Mouse (Mus musculus) adrenal gland, postnatal 14 days (tissue): ENCODE results near the gene Kcnmb1. TPM values are rescaled to one million over a fixed set of nuclear protein-coding genes. Genes with fewer than 3 reads are reported as not detected.

Experiments
- DNase-seq: peaks from one replicate; pipeline ENCODE4 v3.0.0; 2021; ENCODE audit warnings: mixed read lengths
- total RNA-seq: library from RNA; stranded (reverse); gene quantifications from 2 replicates; pipeline ENCODE4 v1.2.3, GENCODE M21; 2021

Gene Kcnmb1
- total RNA-seq, 1 experiment from 2014 or later: 0.11 TPM

DNA sequence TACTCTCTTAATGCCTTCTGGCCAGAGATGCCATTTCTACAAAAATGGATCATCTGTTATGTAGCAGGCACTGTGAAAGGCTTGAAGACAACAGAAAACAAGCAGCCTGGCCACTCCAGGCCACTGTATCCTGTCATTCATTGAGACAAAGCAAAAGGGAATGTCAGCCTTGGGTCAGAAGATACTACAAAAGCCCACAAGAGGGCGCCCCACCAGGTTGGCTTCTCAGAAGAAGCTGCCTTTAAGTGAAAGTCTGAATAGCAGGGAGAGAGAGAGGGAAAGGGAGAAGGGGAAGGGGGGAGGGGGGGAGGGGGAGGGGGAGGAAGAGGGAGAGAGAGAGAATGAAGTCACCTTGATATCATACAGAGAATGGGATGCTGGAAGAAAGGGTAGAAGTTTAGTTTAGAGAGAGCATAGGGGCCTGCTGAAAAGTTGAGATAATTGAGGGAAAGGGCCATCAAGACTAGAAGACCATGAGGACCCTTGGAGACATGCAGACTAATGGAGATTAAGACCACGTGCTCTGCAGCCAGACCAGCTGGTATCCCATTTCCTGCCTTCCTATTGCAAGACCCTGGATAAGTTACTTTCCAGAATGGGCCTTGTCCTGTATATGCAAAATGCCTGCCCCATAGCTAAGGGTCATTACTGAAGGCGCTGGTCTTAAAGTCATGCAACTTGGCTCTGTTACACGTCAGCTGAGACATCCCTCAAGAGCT lies 18.6 kb upstream of the Kcnmb1 start:
- DNase-seq: peak; percentile 28

DNA sequence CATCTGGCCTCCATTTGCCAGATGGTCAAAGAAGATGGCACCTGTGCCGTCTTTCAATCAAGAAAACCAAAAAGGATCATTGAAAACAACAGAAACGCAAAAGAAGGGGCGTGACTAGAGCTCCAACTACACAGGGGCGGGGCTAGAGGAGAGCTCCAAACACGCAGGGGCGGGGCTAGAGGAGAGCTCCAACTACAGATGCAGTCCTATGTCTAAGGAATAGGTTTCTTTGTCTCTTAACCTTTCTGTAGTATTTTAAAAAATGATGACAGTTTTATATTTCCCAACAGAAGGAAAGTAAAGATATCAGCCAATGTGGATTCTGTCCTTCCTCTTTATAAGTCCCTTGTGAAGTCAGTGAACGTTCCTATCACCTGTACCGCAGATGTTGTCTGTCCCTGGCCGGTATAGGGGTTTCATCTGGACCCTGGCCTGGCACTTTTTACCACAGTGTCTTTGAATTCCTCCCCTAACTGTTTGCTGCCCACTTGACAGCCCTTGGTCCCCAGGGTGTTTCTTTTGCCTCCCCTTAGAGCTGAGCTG lies 18.0 kb upstream of the Kcnmb1 start:
- DNase-seq: no peak

DNA sequence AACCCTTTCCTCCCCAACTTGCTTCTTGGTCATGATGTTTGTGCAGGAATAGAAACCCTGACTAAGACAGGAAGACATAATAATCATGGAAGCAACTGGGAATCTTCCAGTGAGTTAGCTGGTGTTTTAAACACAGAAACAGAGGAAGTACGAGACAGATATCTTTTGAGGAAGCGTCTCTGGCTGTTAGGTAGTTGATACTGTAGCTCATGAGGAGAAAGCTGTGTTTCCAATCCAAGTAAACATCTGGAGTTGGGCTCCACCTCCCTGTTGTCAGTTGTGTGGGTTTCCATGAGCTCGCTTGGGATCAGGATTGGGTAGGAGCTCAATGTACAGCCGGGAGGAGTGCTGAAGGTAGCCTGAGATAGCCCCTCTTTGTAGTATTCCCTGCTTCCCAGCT lies 16.3 kb upstream of the Kcnmb1 start:
- DNase-seq: no peak

DNA sequence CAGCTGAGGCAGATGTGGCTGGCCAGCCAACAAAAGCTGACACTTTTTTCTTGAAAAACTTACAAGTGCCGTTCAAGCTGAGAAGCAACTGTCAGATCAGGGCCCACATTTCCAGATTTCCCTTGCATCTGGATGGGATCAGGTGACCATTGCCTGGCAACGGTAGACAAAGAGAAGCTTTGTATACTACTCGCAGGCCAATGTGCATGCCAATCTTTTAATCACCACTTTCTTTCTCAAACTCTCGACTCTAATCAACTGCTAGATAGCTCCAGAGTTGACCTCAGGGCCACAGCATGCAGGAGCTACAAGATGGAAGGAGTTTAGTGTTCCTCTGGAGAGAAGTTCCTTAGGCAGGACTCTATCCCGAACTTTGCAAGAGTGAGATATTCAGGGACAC lies 11.7 kb upstream of the Kcnmb1 start:
- no peak for DNase-seq

DNA sequence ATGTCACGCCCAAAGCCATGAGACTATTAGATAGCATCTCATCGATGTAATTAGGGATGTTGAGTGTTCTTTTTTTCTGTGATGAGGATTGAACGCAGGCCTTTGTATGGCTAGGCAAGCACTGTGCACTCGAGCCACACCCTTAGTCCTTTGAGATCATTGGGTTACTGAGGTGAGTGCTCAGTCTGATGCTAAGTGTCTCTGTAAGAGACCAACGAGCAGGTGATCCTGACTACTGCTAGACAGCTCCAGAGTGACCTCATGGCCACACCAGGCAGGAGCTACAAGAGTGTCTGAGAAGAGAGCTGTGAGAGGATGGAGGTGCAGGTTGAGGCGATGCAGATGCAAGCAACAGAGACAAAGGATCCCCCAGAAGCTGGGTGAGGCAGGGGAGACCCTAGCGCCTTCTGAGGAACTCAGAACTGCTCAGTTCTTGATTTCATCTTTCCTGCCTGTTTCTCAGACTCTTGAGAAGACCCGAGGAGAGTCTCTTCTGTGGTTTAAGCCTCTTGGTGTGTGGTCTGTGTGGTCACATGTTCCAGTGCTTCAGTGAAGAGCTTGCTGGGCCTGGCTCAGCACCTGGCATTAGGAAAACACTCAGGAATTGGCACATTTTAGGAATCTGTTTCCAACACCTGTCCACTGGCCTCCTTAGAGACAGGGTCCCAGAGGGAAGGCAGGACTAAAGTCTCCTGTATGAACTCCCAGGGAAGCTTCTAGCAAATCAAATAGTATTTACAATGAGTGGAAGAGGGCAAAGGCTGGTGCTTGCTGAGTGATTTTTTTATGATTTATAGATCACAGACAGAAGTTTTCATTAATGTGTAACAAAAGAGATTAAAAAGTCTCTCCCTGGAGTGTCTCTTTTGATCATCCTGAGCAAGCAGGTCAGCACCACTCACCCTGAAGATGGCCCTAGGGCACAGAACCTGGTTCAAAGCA lies 10.9 kb upstream of the Kcnmb1 start:
- no peak for DNase-seq

DNA sequence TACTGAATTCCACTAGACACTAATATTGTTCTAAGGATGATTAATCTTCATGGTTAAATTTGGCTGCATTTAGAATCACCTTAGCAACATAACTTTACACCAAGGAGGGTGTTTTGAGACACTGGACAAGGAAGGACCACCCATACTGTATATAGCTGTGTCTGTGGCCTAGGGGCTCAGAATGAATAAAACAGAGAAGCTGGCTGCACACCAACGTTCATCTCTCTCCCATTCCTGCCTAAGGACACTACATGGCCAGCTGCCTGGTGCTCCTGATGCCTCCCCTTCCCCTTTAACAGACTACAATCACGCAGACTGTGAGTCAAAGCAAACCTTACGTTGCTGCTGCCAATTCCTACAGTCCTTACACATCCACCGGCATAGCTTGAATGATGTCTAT lies 6.8 kb upstream of the Kcnmb1 start:
- DNase-seq: no peak

DNA sequence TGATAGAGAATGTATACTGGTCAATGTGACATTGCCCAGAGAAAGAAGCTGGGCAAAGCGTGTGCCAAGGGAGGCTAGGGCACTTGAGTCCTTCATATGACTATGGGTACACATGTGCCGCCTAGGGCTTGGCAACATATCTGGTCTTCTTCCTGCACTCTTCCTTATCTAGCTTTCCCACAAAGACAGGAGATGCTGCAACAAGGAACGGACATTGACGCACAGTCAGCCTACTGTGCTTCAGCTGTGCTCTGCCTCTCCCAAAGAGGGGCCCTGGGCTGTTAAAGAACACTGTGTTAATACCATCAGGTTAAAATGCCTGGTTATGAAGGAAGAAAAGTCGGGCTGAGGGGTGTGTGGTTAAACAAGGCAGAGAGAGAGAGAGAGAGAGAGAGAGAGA lies 6.2 kb upstream of the Kcnmb1 start:
- no peak for DNase-seq

DNA sequence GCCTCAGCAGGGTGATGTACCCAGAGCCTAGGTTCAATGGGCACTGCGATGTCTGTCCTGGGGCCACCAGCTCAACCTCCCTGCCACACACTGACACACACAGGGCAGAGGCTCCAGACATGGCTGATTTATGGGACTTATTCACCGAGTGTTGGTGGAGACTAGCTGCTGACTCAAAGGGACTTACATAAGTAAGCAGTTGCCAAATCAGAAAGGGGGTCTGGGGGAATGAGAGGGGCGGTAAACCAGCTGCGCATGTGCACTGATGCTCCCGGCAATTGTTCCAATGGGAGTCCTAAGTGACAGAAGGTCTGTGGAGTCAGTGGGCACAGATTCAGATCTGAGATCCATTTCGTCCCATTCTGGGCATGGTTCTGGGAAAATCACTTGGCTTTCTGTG lies 5.2 kb upstream of the Kcnmb1 start:
- no peak for DNase-seq

DNA sequence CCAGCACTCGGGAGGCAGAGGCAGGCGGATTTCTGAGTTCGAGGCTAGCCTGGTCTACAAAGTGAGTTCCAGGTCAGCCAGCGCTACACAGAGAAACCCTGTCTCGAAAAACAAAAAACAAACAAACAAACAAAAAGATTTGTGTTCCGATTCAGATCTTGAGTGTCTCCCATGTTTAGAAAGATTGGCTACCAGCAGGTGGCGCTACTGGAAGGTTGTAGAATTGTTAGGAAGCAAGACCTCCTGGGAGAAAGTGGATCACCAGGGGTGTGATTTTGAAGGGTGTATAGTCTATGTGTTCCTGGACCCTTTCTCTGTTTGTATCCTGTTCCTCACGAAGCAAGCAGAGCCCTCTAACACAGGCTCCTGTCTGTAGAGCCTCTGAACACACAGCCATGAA lies 4.1 kb upstream of the Kcnmb1 start:
- DNase-seq: peak; percentile 46

DNA sequence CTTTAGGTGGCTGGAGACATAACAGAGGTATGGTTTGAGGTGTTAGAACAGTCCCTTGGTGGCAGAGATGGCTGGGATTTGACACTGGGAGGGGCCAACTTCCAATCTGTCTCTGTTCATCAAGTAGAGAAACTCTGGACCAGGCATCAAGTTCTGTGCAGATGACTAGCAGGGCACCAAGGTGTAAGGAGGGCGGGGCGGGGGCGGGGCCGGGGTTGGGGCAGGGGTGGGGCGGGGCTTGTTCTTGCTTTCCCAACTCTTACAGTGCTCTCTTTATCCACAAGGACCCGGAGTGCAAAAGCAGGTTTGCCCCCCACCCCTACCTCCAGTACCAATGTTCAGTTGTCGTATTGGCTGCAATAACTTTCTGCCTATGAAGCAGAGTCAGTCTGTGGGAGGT lies 635 bp upstream of the Kcnmb1 start:
- DNase-seq: no peak

DNA sequence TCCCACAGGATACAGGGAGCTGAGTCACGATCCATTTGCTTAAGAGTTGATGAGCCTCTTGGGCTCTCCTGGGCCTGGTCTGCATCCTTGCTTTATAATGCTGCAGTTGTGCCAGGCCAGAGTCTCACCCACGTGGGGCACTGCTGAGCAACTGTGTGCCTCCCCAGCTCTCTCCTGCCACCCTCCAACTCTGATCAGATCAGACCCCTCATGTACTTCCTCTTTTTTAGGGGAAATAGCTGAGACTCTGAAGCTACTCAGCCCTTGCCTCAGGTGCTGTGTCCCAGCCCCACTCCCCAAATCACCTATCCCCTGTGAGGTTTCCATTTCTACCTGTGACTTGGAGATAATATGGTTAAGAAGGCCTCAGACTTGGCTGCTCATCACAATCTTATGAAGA lies 2.6 kb downstream of the Kcnmb1 start:
- no peak for DNase-seq

DNA sequence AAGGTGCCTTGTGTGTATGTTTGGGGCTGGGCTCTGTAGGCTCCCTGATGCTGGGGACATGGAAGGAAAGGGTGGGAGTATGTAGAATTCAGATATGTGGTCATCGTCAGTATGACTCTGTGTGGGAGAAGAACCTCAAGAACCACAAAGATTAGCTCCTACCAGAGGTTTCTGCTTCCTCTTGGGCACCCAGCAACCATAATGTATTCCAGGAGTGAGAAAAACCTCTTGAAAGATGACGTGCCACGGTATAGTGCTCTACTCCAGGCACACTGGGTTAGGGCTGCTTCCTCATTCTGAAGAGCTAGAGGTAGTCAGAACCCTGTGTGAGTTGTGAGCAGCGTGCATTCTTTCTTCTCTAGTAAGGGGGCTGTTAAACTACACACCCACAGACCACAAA lies 4.9 kb downstream of the Kcnmb1 start:
- no peak for DNase-seq

DNA sequence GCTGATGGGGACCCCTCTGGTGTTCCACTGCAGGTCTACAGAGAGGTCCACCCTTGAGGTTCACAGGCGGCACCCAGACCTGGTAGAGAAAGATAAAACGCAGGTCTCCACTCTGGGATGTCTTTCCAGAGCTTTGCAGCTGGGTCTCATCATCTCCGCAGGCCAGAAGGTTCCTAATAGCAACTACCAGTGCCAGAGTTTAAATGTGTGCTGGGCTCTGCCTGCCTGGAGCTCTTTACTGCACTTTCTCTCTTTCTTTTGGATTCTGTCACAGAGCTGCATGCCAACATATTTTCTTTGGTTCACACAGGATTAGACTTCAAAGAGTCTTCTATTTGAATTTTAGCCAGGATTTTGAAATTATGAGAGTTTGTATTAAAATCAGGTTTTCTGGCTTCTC lies 6.4 kb downstream of the Kcnmb1 start:
- DNase-seq: no peak

DNA sequence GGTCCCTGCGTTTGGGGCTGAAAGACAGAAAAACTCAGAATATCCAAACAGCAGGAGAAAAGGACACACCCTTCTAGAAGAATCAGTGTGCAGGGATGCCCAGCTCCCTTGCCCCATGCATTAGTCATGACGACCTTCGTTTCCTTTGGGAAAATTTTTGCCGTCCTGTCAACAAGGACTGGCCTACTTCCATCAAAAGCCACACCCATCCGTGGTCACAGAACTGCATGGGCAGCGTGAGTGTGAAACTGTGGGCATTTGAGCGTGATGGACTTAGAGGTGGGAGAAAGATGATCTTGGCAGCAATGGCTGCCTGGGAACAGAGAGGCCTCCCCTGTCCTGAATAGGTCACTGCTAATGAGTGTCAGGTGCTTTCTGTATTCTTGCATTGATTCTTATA lies 9.3 kb downstream of the Kcnmb1 start:
- peak; percentile 8 for DNase-seq

DNA sequence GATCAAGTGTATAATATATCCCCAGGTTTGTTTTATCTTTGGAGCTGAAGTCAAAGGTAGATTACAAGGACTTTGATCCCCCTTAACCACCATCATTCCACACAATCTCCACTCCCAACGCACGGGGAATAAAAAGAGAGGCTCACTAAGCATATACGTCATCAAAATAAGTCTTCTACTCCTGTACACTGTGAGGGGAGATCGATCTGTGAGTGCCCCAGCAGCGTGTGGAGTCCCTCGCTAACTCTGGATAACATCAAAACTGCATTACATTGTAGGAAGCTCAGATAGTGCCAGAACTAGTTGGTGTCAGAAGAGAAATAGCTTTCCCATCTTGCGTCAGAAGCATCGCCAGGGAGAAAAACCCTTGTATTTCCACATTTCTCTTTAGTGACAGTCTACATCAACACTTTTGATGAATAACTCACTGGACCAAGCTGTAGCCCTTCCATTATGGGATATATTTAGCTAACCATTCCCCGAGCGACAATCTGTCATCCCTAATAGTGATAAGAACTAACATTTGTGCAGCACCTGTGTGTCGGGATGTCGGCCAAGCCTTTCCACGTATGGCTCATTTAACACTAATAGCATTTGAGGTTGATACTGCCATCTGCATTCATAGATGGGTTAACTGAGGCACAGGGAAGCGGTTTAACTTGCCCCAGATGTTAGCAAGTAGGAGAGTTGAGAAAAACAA lies 11.7 kb downstream of the Kcnmb1 start:
- no peak for DNase-seq

DNA sequence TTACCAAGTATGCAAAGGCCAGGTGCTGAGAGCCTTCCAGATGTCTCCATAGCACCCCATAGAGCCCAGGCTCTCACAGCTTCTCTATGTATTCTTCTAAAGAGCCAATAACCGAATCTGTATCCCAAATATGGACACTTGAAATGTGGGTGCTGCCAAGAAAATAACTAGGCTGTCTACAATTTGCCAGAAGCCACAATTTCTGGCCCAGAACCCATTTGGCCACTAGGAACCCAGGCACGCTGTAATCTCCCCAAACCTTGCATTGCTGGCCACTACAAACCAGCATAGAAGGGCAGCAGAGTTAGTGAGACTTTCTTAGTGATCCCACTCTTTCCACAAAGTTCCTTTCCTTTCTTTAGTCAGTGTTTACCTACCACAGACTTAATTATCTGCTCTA lies 12.3 kb downstream of the Kcnmb1 start:
- no peak for DNase-seq

DNA sequence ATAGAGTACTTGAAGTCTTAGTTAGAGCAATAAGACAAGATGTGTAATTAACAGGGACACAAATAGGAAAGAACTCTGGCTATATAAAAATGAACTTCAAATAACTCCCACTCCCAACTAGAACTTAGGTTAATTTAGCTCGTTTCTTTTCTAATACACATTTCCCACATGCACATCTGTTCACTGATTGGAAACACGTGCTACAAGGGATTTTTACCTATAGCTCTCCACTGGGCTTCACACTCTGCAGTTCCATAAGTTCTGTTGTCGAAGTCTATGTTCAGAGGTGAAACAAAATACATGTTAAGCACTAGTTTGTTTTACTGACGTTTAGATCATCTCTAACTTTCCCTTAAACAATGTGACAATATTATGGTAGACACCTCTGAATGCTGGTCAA lies 17.3 kb downstream of the Kcnmb1 start:
- DNase-seq: no peak

DNA sequence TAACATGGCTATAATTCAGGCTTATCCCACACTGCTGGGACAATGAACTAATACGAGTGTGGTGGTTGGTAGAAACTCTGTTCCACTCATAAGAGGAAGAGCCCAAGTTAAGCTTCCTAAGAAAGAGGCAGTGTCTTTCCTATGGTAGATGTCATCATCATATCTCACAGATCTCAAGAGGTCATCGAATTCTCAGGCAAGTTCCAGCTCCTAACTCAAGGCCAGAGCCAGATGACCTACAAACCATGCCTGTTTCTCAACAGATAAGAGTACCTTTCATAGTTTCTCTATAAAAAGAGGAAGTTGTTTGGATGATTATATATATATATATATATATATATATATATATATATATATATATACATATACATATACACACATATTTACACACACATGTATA lies 23.7 kb downstream of the Kcnmb1 start:
- DNase-seq: no peak

DNA sequence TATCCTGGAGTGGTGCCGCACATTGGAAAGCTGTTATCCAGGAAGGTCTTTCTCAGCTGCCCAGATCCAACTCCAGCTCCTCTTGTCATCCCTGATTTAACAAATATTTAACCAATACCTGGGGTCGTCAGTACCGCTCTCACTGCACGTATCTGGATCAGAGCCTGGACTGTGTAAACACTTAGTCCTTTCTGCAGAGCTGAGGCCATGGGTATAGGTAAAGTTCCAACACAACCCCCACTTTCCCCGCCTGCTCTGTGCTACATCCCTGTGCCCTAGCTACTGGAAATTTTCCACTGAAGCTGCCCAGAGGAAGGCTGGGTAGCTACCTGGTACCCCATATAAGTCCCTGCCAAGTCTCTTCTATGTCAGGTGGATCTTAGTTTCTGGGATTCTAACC lies 27.2 kb downstream of the Kcnmb1 start:
- no peak for DNase-seq

DNA sequence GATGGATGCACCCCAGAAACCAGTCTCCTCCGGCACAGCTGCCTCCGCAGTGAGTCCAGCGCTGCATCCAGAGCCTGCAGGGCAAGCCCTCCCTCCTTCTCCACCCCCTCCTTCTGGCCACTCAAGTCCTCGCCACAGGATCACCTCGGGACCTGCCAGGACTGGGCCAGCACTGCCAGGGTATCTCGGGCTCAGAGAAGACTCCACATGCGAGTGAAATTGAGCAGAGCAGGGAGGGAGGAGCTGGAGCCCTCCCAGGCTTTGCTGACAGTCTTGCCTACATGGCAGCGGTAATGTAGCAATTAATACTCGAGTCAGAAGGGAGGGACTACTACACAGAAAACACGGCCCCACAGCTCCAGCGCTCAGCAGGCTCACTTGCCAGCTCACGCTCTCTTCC lies 30.1 kb downstream of the Kcnmb1 start, which contains the start of gene Kcnip1:
TSS of gene Kcnip1 (minus strand) at position 215 of the 400 bp plus-strand sequence.
- DNase-seq: no peak

DNA sequence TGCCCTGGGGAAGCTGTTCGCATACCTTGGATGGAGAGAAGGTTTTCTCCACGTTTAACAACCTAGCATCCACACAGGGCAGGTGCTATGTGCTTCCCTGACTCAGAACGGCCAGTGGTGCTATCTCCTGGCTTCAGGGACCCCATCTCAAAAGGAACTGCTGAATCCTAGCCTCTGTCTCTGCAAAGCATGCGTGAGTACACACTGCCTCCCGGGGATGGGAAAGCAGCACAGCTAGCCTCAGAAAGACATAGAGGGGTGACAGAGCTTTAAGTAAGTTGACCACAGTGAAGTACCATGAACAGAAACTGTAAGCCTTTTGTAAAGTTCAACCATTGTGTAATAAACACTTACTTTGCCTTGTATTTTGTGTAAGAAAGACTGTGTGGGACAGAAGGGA lies 30.7 kb downstream of the Kcnmb1 start:
- DNase-seq: no peak

DNA sequence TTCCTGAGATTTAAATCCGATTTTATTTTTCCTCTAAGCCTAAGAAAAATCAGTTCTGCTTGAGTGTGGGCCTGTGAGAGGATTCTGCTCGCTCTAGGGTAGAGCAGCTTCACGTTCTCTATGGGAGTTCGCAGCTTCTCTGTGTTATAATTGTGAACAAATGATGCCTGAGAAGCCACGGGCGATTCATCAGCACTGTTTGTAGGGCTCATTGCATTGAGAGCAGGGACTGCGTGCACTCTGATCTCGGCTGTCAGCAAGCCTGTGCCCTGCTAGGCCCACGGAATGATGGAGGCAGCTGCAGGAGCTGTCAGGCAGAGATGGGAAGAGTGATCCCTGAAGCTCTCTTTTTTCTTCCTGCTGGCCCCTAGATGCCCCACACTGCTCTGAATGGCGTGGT lies 35.4 kb downstream of the Kcnmb1 start:
- DNase-seq: no peak

DNA sequence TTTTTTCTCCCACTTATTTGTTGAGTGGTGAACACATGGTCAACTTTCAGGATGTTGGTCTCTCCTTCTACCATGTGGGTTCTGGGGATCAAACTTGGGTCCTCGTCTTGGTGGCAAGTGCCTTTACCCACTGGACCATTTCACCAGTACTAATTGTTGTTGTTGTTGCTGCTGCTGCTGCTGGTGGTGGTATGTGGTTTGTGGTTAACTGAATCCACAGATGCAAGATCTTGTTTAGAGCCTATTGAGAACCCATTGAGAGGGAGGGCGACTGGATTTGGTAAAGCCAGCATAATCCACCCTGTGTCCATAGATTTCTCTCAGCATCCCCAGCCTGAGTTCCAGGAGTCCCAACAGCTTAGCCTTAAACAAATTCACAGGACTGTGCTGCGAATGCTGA lies 37.6 kb downstream of the Kcnmb1 start:
- no peak for DNase-seq
